In genomic region chr11:18752512-18752911, GRCm38 (mm10) we compare ENCODE assay signal across 15 mouse cellular contexts.
DNase-seq lines count a peak whose midpoint lies in the region; ATAC-seq and TF ChIP-seq lines count a peak whose summit lies in the region.
"Had no signal": no experiment of that assay in that cellular context is flagged by ENCODE, and none has a peak within 500 bp of the region (broad histone marks: within the 10 kb centered on the region; RNA-seq: fewer than 3 reads in every experiment).

No protein-coding gene starts in this region.

- no peak overlapping the region for H3K4me2 ChIP-seq in kidney, embryonic 16.5 days (replicated peaks; ENCODE audit: low read depth, low read length)
- H3K4me2 ChIP-seq in hindbrain, postnatal 0 days (ENCODE audit: low read depth, low read length) = peak overlapping the region; percentile 64
- H3K4me2 ChIP-seq: liver, embryonic 15.5 days had no signal

- H3K27ac ChIP-seq in cerebellum, adult 2 months (ENCODE audit: insufficient read depth, low read length) = peak overlapping the region; percentile 100
- peak overlapping the region; percentile 57; the same call in 1 of the 2 replicates for H3K27ac ChIP-seq in kidney, embryonic 16.5 days (ENCODE audit: low read length)
- peak overlapping the region; percentile 82 for H3K27ac ChIP-seq in hindbrain, postnatal 0 days
- peak overlapping the region; percentile 66; the same call in 1 of the 2 replicates for H3K27ac ChIP-seq in olfactory bulb, adult 2 months (ENCODE audit: insufficient read depth, low read depth, low read length)
- H3K27ac ChIP-seq: heart, adult 2 months; layer of hippocampus, adult 2 months; liver, embryonic 15.5 days had no signal

- no peak for ATAC-seq in kidney, embryonic 16.5 days (ENCODE audit: low FRiP score, low TSS enrichment)
- ATAC-seq in hindbrain, postnatal 0 days = no peak

- H3K27me3 ChIP-seq in cerebellum, adult 2 months (ENCODE audit: control insufficient read depth, insufficient read depth, low read length) = no peaks in the 10 kb centered on the region
- H3K27me3 ChIP-seq in kidney, embryonic 16.5 days (ENCODE audit: insufficient read depth, low read length) = no peaks in the 10 kb centered on the region
- no peaks in the 10 kb centered on the region for H3K27me3 ChIP-seq in hindbrain, postnatal 0 days (ENCODE audit: insufficient read depth, low read length)
- H3K27me3 ChIP-seq: liver, embryonic 15.5 days had no signal

- peak; percentile 59 to 73 for DNase-seq in cerebellum, adult 2 months
- DNase-seq in cerebellum, adult 11 months = no peak
- DNase-seq in kidney, adult 8-10 months = no peak
- DNase-seq in hindbrain, postnatal 0 days (ENCODE audit: low spot score) = no peak
- no peak for DNase-seq in Muller cell, postnatal 12 days (ENCODE audit: inconsistent ontology term)
- DNase-seq in right cerebral cortex, postnatal 25 days = no peak
- DNase-seq: adrenal gland, postnatal 25 days; heart, adult 2 months; heart, postnatal 36 days; right cerebral cortex, postnatal 4 days had no signal

- peak overlapping the region; percentile 16 for H3K4me3 ChIP-seq in cerebellum, adult 2 months (replicated peaks; ENCODE audit: insufficient read depth, low read depth, low read length)
- no peak overlapping the region for H3K4me3 ChIP-seq in kidney, embryonic 16.5 days (ENCODE audit: low read length)
- no peak overlapping the region for H3K4me3 ChIP-seq in hindbrain, postnatal 0 days (ENCODE audit: low read length)
- H3K4me3 ChIP-seq in olfactory bulb, adult 2 months (ENCODE audit: insufficient read depth, low read depth, low read length) = no peak overlapping the region
- H3K4me3 ChIP-seq: heart, adult 2 months; layer of hippocampus, adult 2 months; liver, embryonic 15.5 days; megakaryocyte, embryonic 14.5 days had no signal

- WGBS in cerebellum, adult 2 months = 18% methylated on average over 2 of the region's 2 CpGs
- 46% methylated on average over 2 of the region's 2 CpGs for WGBS in kidney, embryonic 16.5 days
- 55% methylated on average over 2 of the region's 2 CpGs for WGBS in hindbrain, postnatal 0 days
- WGBS in olfactory bulb, adult 2 months = 75% methylated on average over 2 of the region's 2 CpGs

- H3K4me1 ChIP-seq in cerebellum, adult 2 months (ENCODE audit: control insufficient read depth, insufficient read depth, low read length) = peaks cover 6% of the 10 kb centered on the region; the same call in 1 of the 2 replicates
- H3K4me1 ChIP-seq in kidney, embryonic 16.5 days (ENCODE audit: insufficient read depth, low read length) = peaks cover 32% of the 10 kb centered on the region
- peaks cover 9% of the 10 kb centered on the region; the same call in 1 of the 2 replicates for H3K4me1 ChIP-seq in hindbrain, postnatal 0 days (ENCODE audit: insufficient read depth, low read length)
- H3K4me1 ChIP-seq in olfactory bulb, adult 2 months (ENCODE audit: control insufficient read depth, insufficient read depth, low read length) = 0 out of 2 replicates have a peak, but pooled peaks cover 2% of the 10 kb centered on the region
- H3K4me1 ChIP-seq: megakaryocyte, embryonic 14.5 days had no signal

- no peaks in the 10 kb centered on the region for H3K9me3 ChIP-seq in kidney, embryonic 16.5 days (ENCODE audit: low read length)
- H3K9me3 ChIP-seq in hindbrain, postnatal 0 days (ENCODE audit: low read length) = no peaks in the 10 kb centered on the region
- H3K9me3 ChIP-seq: liver, embryonic 15.5 days; megakaryocyte, embryonic 14.5 days had no signal

- H3K36me3 ChIP-seq in kidney, embryonic 16.5 days (ENCODE audit: insufficient read depth, low read length) = no peaks in the 10 kb centered on the region
- no peaks in the 10 kb centered on the region for H3K36me3 ChIP-seq in hindbrain, postnatal 0 days (ENCODE audit: insufficient read depth, low read length)
- H3K36me3 ChIP-seq: liver, embryonic 15.5 days had no signal

- no peak overlapping the region for H3K9ac ChIP-seq in kidney, embryonic 16.5 days (replicated peaks; ENCODE audit: low read length)
- peak overlapping the region; percentile 37; the same call in 1 of the 2 replicates for H3K9ac ChIP-seq in hindbrain, postnatal 0 days (replicated peaks; ENCODE audit: low read length)
- H3K9ac ChIP-seq: liver, embryonic 15.5 days had no signal

- no peak for TF ChIP-seq CTCF in cerebellum, adult 2 months (IDR thresholded peaks at IDR 0.05; ENCODE audit: borderline replicate concordance, insufficient read depth, low read depth, low read length)
- TF ChIP-seq CTCF in hindbrain, postnatal 0 days (IDR thresholded peaks at IDR 0.05; ENCODE audit: low read depth) = no peak
- no peak for TF ChIP-seq CTCF in olfactory bulb, adult 2 months (IDR thresholded peaks at IDR 0.05; ENCODE audit: insufficient read depth, low read depth, low read length)

- TF ChIP-seq POLR2A in cerebellum, adult 2 months (IDR thresholded peaks at IDR 0.05; ENCODE audit: borderline replicate concordance, insufficient read depth, low read length) = no peak
- TF ChIP-seq POLR2A in olfactory bulb, adult 2 months (IDR thresholded peaks at IDR 0.05; ENCODE audit: insufficient read depth, low read depth, low read length) = no peak

Comparison
In these comparisons a context has a peak if more than half of its experiments do, and no peak if none do; other contexts are left out.
1. DNase-seq: peak in cerebellum, adult 2 months (2 of 2); none in cerebellum, adult 11 months (single experiment), kidney, adult 8-10 months (0 of 2), hindbrain, postnatal 0 days (single experiment), Muller cell, postnatal 12 days (single experiment) and right cerebral cortex, postnatal 25 days (single experiment).
2. Peak in every context shown above with its lines, with median percentiles within 50 percentile points of each other: H3K27ac ChIP-seq.